Mouse (Mus musculus): ENCODE results near the gene Gm26920.
"Not testable (repeated sequence)": the region's sequence is repeated elsewhere in the genome, so short reads cannot be mapped to it uniquely, and the experiment has no call there.

DNA sequence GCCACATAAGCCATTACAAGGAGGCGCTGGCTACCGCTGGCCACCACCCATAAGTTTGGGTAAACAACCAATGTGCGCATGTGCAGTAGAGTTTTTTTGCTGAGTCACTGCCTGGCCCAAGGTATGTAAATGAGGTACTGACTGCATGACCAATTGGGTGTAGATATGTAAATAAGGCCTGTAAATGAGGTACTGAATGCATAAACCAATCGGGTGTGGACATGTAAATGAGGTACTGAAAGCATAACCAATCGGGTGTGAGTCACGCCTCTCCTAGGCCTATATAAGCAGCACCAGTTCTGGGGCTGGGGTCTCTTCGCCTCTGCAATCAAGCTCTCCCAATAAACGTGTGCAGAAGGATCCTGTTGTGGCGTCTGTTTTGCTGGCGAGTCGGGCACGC is 27.7 kb upstream of the Gm26920 start:
- not testable (repeated sequence) for TF ChIP-seq CTCF (IDR thresholded peaks at IDR 0.05; ENCODE audit: insufficient read depth, low read length); POLR2A (IDR thresholded peaks at IDR 0.05; ENCODE audit: borderline replicate concordance, extremely low read depth, low read depth, low read length)

All from lung, adult 2 months (tissue).